Mouse (Mus musculus): Measurements from ENCODE around the gene Cop1. TPM values are rescaled to one million over a fixed set of nuclear protein-coding genes. Genes with fewer than 3 reads are reported as not detected.

Gene Cop1
- polyA plus RNA-seq, 1 experiment from 2014 or later, result 107 TPM

DNA sequence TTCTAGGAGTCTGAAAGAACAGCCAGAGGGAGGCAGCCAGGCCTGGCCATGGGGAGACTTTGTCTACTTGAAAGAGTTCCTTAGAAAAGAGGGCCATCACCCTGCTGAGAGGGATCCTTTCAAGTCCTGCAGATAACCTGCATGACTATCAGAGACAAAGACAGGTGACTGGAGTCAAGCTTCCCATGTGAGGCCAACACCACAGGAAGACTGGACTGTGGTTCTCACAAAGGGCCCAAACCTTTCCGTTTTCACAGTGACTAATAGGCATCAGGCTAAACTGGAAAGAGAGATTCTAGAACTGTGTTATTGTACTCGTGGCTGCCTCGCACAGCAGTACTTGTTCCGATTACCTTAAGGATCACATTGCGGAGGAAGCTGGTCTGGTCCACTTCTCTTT, 126.6 kb downstream of the Cop1 start:
- WGBS, result 78% methylated on average over 5 of the region's 5 CpGs
- Histone ChIP-seq H3K9me3 (ENCODE audit: control insufficient read depth, low read length) (no peaks in the 10 kb centered on the region), H3K4me2 (ENCODE audit: low read length) (no peak overlapping the region), H3K27me3 (ENCODE audit: control insufficient read depth, insufficient read depth, low read length) (no peaks in the 10 kb centered on the region), H3K4me1 (ENCODE audit: control insufficient read depth in 2 of 2, insufficient read depth in 2 of 2, low read length in 2 of 2) (peaks cover 3 to 17% of the 10 kb centered on the region in 2 experiments; a peak in 3 of 4 replicates), H3K36me3 (ENCODE audit: control insufficient read depth, insufficient read depth, low read length) (no peaks in the 10 kb centered on the region), H3K9ac (ENCODE audit: low read length) (no peak overlapping the region), H3K4me3 (ENCODE audit: control insufficient read depth in 1 of 2, insufficient read depth in 1 of 2, low read depth in 1 of 2, low read length in 2 of 2) (no peak overlapping the region), H3K27ac (replicated peaks in 1 of 2; ENCODE audit: control insufficient read depth in 1 of 2, insufficient read depth in 1 of 2, low read depth in 2 of 2, low read length in 2 of 2) (no peak overlapping the region)
- no peak for ATAC-seq (ENCODE audit: insufficient number of reproducible peaks, insufficient read depth, low FRiP score, low read depth)

DNA sequence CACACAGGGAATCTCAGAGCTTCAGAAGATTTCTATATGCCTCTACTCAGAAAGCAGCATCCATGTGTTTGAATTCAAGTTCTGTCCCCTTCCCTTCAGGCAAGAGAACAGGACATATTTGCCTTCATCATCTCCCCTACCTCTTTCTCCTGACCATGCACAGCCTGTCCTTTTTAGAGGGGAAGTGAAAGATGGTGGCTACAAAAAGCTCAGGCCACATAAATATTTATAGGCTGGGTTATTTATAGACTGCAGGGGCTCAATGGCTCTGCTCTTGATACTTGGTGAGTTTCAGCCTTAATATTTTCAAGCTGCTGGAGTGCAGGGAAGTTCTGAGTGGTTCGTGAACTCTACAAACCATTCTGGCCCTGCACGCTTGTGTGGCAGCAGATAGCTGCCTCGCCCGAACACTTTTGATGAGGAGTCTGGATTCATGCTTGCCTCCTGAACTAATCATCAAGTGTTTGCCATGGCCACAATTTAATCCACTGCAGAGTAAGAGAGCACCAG, 139.8 kb downstream of the Cop1 start:
- H3K4me2 ChIP-seq (ENCODE audit: low read length), result peak overlapping the region; percentile 6; the same call in 1 of the 2 replicates
- WGBS, result 36% methylated on average over 4 of the region's 4 CpGs
- H3K4me3 ChIP-seq (ENCODE audit: control insufficient read depth in 1 of 2, insufficient read depth in 1 of 2, low read depth in 1 of 2, low read length in 2 of 2), result no peak overlapping the region
- no peaks in the 10 kb centered on the region for H3K27me3 ChIP-seq (ENCODE audit: control insufficient read depth, insufficient read depth, low read length)
- no peaks in the 10 kb centered on the region for H3K9me3 ChIP-seq (ENCODE audit: control insufficient read depth, low read length)
- peak overlapping the region; percentile 73 to 81 for H3K27ac ChIP-seq (replicated peaks in 1 of 2; ENCODE audit: control insufficient read depth in 1 of 2, insufficient read depth in 1 of 2, low read depth in 2 of 2, low read length in 2 of 2)
- H3K9ac ChIP-seq (ENCODE audit: low read length), result no peak overlapping the region
- peaks cover 3 to 4% of the 10 kb centered on the region in 2 experiments for H3K4me1 ChIP-seq (ENCODE audit: control insufficient read depth in 2 of 2, insufficient read depth in 2 of 2, low read length in 2 of 2)
- no peaks in the 10 kb centered on the region for H3K36me3 ChIP-seq (ENCODE audit: control insufficient read depth, insufficient read depth, low read length)
- ATAC-seq (ENCODE audit: insufficient number of reproducible peaks, insufficient read depth, low FRiP score, low read depth), result no peak

DNA sequence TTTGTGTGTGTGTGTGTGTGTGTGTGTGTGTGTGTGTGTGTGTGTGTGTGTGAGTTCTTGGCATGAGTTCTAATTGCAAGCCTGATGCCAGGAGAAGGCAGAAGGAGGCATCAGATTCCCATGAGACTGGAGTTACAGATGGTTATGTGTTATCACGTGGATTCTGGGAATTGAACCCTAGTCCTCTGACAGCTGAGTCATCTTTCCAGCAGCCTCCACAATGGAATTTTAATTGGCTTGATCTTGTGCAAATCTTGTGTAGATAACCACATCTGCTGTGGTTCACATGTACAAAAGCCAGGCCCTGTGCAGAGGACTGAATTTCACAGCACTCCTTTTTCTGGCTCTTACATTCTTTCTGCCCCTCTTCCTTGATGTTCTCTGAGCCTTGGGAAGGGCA, 150.1 kb downstream of the Cop1 start:
- Histone ChIP-seq H3K4me3 (ENCODE audit: control insufficient read depth in 1 of 2, insufficient read depth in 1 of 2, low read depth in 1 of 2, low read length in 2 of 2) (no peak overlapping the region), H3K9ac (ENCODE audit: low read length) (no peak overlapping the region), H3K4me1 (ENCODE audit: control insufficient read depth in 2 of 2, insufficient read depth in 2 of 2, low read length in 2 of 2) (no peaks in the 10 kb centered on the region), H3K9me3 (ENCODE audit: control insufficient read depth, low read length) (no peaks in the 10 kb centered on the region), H3K4me2 (ENCODE audit: low read length) (no peak overlapping the region), H3K36me3 (ENCODE audit: control insufficient read depth, insufficient read depth, low read length) (no peaks in the 10 kb centered on the region), H3K27ac (replicated peaks in 1 of 2; ENCODE audit: control insufficient read depth in 1 of 2, insufficient read depth in 1 of 2, low read depth in 2 of 2, low read length in 2 of 2) (no peak overlapping the region), H3K27me3 (ENCODE audit: control insufficient read depth, insufficient read depth, low read length) (no peaks in the 10 kb centered on the region)
- WGBS, result 36% methylated on average over 1 of the region's 1 CpGs
- ATAC-seq (ENCODE audit: insufficient number of reproducible peaks, insufficient read depth, low FRiP score, low read depth), result no peak

DNA sequence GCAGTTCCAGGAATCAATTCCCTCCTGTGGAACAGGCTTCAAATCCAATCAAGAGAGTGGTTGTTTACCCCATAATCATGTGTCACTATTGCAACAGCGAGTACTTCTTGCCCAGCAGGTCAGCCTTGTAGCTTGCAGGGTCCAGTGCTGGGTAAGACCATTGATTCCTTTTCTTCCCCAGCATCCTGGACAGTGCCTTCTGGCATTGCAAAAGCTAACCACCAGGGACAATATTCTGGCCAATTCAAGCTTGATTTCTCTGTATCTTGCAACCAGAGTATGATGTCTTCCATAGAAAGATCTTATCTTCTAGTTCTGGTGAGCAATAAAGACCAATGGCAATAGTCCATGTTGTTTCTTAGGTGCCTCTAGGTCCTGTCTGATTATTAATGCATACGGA, 150.8 kb downstream of the Cop1 start:
- Histone ChIP-seq H3K36me3 (ENCODE audit: control insufficient read depth, insufficient read depth, low read length) (no peaks in the 10 kb centered on the region), H3K9ac (ENCODE audit: low read length) (no peak overlapping the region), H3K9me3 (ENCODE audit: control insufficient read depth, low read length) (no peaks in the 10 kb centered on the region), H3K4me2 (ENCODE audit: low read length) (no peak overlapping the region), H3K4me1 (ENCODE audit: control insufficient read depth in 2 of 2, insufficient read depth in 2 of 2, low read length in 2 of 2) (no peaks in the 10 kb centered on the region), H3K4me3 (ENCODE audit: control insufficient read depth in 1 of 2, insufficient read depth in 1 of 2, low read depth in 1 of 2, low read length in 2 of 2) (no peak overlapping the region), H3K27me3 (ENCODE audit: control insufficient read depth, insufficient read depth, low read length) (no peaks in the 10 kb centered on the region), H3K27ac (replicated peaks in 1 of 2; ENCODE audit: control insufficient read depth in 1 of 2, insufficient read depth in 1 of 2, low read depth in 2 of 2, low read length in 2 of 2) (no peak overlapping the region)
- ATAC-seq (ENCODE audit: insufficient number of reproducible peaks, insufficient read depth, low FRiP score, low read depth), result no peak
- WGBS, result 84% methylated on average over 2 of the region's 2 CpGs

DNA sequence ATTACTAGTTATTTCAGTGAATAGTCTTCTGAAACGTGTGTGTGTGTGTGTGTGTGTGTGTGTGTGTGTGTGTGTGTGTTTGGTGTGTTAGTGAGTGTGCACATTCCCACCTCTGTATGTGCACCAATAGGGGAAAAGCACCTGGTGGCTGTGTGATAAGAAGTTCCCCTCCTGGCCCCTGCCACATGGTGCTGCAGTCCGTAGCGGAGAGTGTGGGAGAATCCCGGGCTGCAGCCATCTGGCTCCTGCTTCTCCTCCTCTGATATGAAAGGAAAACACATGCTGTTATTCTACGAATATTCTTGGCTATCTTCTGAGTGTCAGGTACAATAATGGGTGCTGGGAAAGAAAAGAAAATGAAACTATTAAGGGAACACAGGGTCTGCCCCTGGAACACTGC, 154.3 kb downstream of the Cop1 start:
- Histone ChIP-seq H3K27me3 (ENCODE audit: control insufficient read depth, insufficient read depth, low read length) (no peaks in the 10 kb centered on the region), H3K9ac (ENCODE audit: low read length) (no peak overlapping the region), H3K9me3 (ENCODE audit: control insufficient read depth, low read length) (no peaks in the 10 kb centered on the region), H3K4me2 (ENCODE audit: low read length) (no peak overlapping the region), H3K36me3 (ENCODE audit: control insufficient read depth, insufficient read depth, low read length) (no peaks in the 10 kb centered on the region), H3K4me1 (ENCODE audit: control insufficient read depth in 2 of 2, insufficient read depth in 2 of 2, low read length in 2 of 2) (no peaks in the 10 kb centered on the region), H3K27ac (replicated peaks in 1 of 2; ENCODE audit: control insufficient read depth in 1 of 2, insufficient read depth in 1 of 2, low read depth in 2 of 2, low read length in 2 of 2) (no peak overlapping the region), H3K4me3 (ENCODE audit: control insufficient read depth in 1 of 2, insufficient read depth in 1 of 2, low read depth in 1 of 2, low read length in 2 of 2) (no peak overlapping the region)
- 29% methylated on average over 5 of the region's 5 CpGs for WGBS
- ATAC-seq (ENCODE audit: insufficient number of reproducible peaks, insufficient read depth, low FRiP score, low read depth), result no peak

DNA sequence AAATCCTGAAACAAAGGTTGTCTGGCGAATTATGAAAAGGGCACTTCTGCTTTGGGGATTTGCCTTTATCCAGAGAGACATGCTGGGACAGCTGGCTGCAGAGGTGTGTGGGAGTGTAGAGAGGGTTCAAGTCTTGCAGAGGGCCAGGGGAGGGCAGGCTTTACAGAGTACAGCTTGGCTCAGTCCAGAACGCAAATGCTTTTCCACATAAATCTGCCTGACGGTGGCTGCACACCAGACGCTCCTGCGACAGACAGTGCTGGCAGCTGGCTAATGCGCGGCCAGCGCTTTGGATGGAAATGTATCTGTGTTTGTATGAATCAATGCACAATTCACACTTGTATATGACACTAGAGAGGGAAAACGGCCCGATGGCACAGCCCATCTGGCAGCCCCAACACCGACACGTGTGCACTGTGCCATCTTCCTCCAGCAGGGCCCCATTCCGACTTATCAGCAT, 156.5 kb downstream of the Cop1 start:
- Histone ChIP-seq H3K27ac (replicated peaks in 1 of 2; ENCODE audit: control insufficient read depth in 1 of 2, insufficient read depth in 1 of 2, low read depth in 2 of 2, low read length in 2 of 2) (no peak overlapping the region), H3K4me3 (ENCODE audit: control insufficient read depth in 1 of 2, insufficient read depth in 1 of 2, low read depth in 1 of 2, low read length in 2 of 2) (no peak overlapping the region), H3K4me1 (ENCODE audit: control insufficient read depth in 2 of 2, insufficient read depth in 2 of 2, low read length in 2 of 2) (no peaks in the 10 kb centered on the region), H3K9me3 (ENCODE audit: control insufficient read depth, low read length) (no peaks in the 10 kb centered on the region), H3K9ac (ENCODE audit: low read length) (no peak overlapping the region), H3K36me3 (ENCODE audit: control insufficient read depth, insufficient read depth, low read length) (no peaks in the 10 kb centered on the region), H3K4me2 (ENCODE audit: low read length) (no peak overlapping the region), H3K27me3 (ENCODE audit: control insufficient read depth, insufficient read depth, low read length) (no peaks in the 10 kb centered on the region)
- WGBS, result 86% methylated on average over 13 of the region's 13 CpGs
- no peak for ATAC-seq (ENCODE audit: insufficient number of reproducible peaks, insufficient read depth, low FRiP score, low read depth)

DNA sequence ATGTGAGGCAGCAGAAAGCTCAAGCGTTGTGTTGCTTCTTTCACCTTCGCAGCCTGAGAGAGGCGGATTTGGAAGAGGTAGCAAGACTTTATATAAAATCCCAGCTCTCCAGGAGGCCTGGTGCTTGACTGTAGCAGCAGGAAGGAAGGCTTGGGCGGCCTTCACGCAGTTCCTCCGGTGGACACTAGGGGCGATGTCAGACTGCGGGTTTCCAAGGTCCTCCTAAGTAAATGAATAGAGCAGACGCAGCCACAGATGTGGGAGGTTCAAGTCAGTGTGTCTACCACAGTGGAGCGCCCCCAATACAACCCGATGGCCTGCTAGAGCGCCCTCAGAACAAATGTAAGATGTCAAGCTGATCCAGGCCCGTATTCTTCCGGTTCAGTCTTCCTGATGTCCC, 157.9 kb downstream of the Cop1 start:
- Histone ChIP-seq H3K27ac (replicated peaks in 1 of 2; ENCODE audit: control insufficient read depth in 1 of 2, insufficient read depth in 1 of 2, low read depth in 2 of 2, low read length in 2 of 2) (no peak overlapping the region), H3K9me3 (ENCODE audit: control insufficient read depth, low read length) (no peaks in the 10 kb centered on the region), H3K27me3 (ENCODE audit: control insufficient read depth, insufficient read depth, low read length) (no peaks in the 10 kb centered on the region), H3K4me2 (ENCODE audit: low read length) (no peak overlapping the region), H3K4me3 (ENCODE audit: control insufficient read depth in 1 of 2, insufficient read depth in 1 of 2, low read depth in 1 of 2, low read length in 2 of 2) (no peak overlapping the region), H3K4me1 (ENCODE audit: control insufficient read depth in 2 of 2, insufficient read depth in 2 of 2, low read length in 2 of 2) (no peaks in the 10 kb centered on the region), H3K36me3 (ENCODE audit: control insufficient read depth, insufficient read depth, low read length) (no peaks in the 10 kb centered on the region), H3K9ac (ENCODE audit: low read length) (no peak overlapping the region)
- WGBS, result 16% methylated on average over 14 of the region's 14 CpGs
- ATAC-seq (ENCODE audit: insufficient number of reproducible peaks, insufficient read depth, low FRiP score, low read depth), result no peak

DNA sequence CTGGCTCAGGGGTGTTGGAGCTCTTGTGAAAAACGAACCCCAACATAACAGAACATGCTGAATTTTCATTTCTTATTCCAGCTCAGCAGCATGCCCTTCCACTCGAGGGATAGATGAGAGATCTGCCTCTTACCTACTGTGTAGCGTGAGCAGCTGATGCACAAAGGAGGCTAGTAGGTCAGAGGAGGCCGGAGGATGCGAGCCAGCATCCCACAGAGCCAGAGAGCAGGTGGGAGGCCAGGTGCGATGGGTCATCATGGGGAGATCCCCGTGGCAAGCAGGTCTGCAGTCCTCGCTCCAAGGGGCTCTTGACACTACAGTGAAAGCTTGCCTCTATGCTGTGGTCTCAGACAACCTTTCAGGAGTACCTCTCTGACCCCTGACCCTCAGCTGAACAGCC, 160.5 kb downstream of the Cop1 start:
- H3K9ac ChIP-seq (ENCODE audit: low read length), result no peak overlapping the region
- no peaks in the 10 kb centered on the region for H3K9me3 ChIP-seq (ENCODE audit: control insufficient read depth, low read length)
- ATAC-seq (ENCODE audit: insufficient number of reproducible peaks, insufficient read depth, low FRiP score, low read depth), result no peak
- 0 out of 2 replicates have a peak, but pooled peaks cover 4% of the 10 kb centered on the region for H3K27me3 ChIP-seq (ENCODE audit: control insufficient read depth, insufficient read depth, low read length)
- 59% methylated on average over 8 of the region's 8 CpGs for WGBS
- H3K4me3 ChIP-seq (ENCODE audit: control insufficient read depth in 1 of 2, insufficient read depth in 1 of 2, low read depth in 1 of 2, low read length in 2 of 2), result no peak overlapping the region
- H3K36me3 ChIP-seq (ENCODE audit: control insufficient read depth, insufficient read depth, low read length), result no peaks in the 10 kb centered on the region
- no peaks in the 10 kb centered on the region for H3K4me1 ChIP-seq (ENCODE audit: control insufficient read depth in 2 of 2, insufficient read depth in 2 of 2, low read length in 2 of 2)
- H3K4me2 ChIP-seq (ENCODE audit: low read length), result no peak overlapping the region
- no peak overlapping the region for H3K27ac ChIP-seq (replicated peaks in 1 of 2; ENCODE audit: control insufficient read depth in 1 of 2, insufficient read depth in 1 of 2, low read depth in 2 of 2, low read length in 2 of 2)

Measured in heart, embryonic 14.5 days (tissue).